Mouse (Mus musculus) CH12.LX (cell line): Measurements from ENCODE around the gene Lrrc4b. TPM values are rescaled to one million over a fixed set of nuclear protein-coding genes. Genes with fewer than 3 reads are reported as not detected.
A peak's percentile ranks its signal among the peaks of the same experiment; 100 is the strongest.

Source experiments
- DNase-seq: peaks from one replicate; pipeline ENCODE4 v3.0.0-alpha.2; 2013; ENCODE audit errors: extremely low read depth
- H3K27ac ChIP-seq: 2 replicates; pipeline ENCODE4 v1.5.1; 2012; ENCODE audit warnings: low read depth, mild to moderate bottlenecking, control low read depth, moderate library complexity; ENCODE audit not compliant: insufficient read depth
- H3K27me3 ChIP-seq: replicated peaks from 2 replicates; pipeline ENCODE3; 2012; ENCODE audit warnings: inconsistent platforms
- H3K36me3 ChIP-seq, 2 experiments: replicated peaks in 1 of 2; 2 replicates each; pipeline versions ENCODE3 to v1.6.1; 2012; ENCODE audit warnings: inconsistent platforms in 1 of 2, low read length in 1 of 2, mild to moderate bottlenecking in 1 of 2, mixed read lengths in 1 of 2, moderate library complexity in 1 of 2; ENCODE audit not compliant: control insufficient read depth in 1 of 2, insufficient read depth in 1 of 2
- H3K4me1 ChIP-seq, 2 experiments: 2 replicates each; pipeline ENCODE4 v1.6.1; 2012; ENCODE audit warnings: inconsistent platforms in 1 of 2, moderate library complexity in 1 of 2; ENCODE audit not compliant: insufficient read depth in 2 of 2, control insufficient read depth in 1 of 2
- H3K4me2 ChIP-seq: 2 replicates; pipeline ENCODE4 v1.6.1; 2012; ENCODE audit warnings: low read depth, mild to moderate bottlenecking, control low read depth; ENCODE audit not compliant: poor library complexity, insufficient read depth, severe bottlenecking
- H3K4me3 ChIP-seq, 3 experiments: fragments of 150-350 bp in 1 of 3; sonication (generic) in 1 of 3; replicated peaks in 1 of 3; 2 replicates each; pipeline versions ENCODE3 to v1.5.1; 2011 to 2012; ENCODE audit warnings: low read depth in 2 of 3, low read length in 2 of 3, mild to moderate bottlenecking in 2 of 3, moderate library complexity in 2 of 3, control low read depth in 1 of 3, improper control_type of control experiment in 1 of 3, inconsistent platforms in 1 of 3, mixed read lengths in 1 of 3; ENCODE audit not compliant: poor library complexity in 1 of 3
- H3K79me2 ChIP-seq: replicated peaks from 2 replicates; pipeline ENCODE4 v1.6.1; 2012; ENCODE audit warnings: mild to moderate bottlenecking, moderate library complexity; ENCODE audit not compliant: control insufficient read depth, poor library complexity, insufficient read depth, severe bottlenecking; ENCODE audit errors: extremely low read depth
- H3K9ac ChIP-seq: 2 replicates; pipeline ENCODE4 v1.6.1; 2012; ENCODE audit warnings: low read depth, mild to moderate bottlenecking, control low read depth, moderate library complexity; ENCODE audit not compliant: insufficient read depth
- H3K9me3 ChIP-seq: replicated peaks from 2 replicates; pipeline ENCODE3; 2012; ENCODE audit warnings: low read length, inconsistent platforms, mixed read lengths
- BHLHE40 ChIP-seq: IDR thresholded peaks from 2 replicates; pipeline ENCODE4 v1.6.1; 2011; ENCODE audit warnings: mild to moderate bottlenecking, low read depth, low read length, improper control_type of control experiment
- CHD1 ChIP-seq: IDR thresholded peaks from 2 replicates; pipeline ENCODE4 v1.6.1; 2012; ENCODE audit warnings: low read depth, low read length, improper control_type of control experiment, inconsistent platforms
- CHD2 ChIP-seq: IDR thresholded peaks from 2 replicates; pipeline ENCODE4 v1.6.1; 2011; ENCODE audit warnings: low read length, improper control_type of control experiment
- CTCF ChIP-seq, 2 experiments: IDR thresholded peaks in 1 of 2; conservative IDR thresholded peaks in 1 of 2; 2 replicates each; pipeline ENCODE4 v1.5.1; 2011 to 2012; ENCODE audit warnings: low read depth in 2 of 2, low read length in 2 of 2, improper control_type of control experiment in 1 of 2, inconsistent platforms in 1 of 2, mild to moderate bottlenecking in 1 of 2, moderate library complexity in 1 of 2
- E2F4 ChIP-seq: IDR thresholded peaks from 2 replicates; pipeline ENCODE4 v1.6.1; 2011; ENCODE audit warnings: low read depth, low read length, improper control_type of control experiment; ENCODE audit not compliant: insufficient replicate concordance
- ELF1 ChIP-seq: IDR thresholded peaks from 2 replicates; pipeline ENCODE4 v1.6.1; 2014; ENCODE audit warnings: low read depth, mild to moderate bottlenecking, inconsistent platforms, low read length, improper control_type of control experiment
- EP300 ChIP-seq: IDR thresholded peaks from 2 replicates; pipeline ENCODE4 v1.6.1; 2011; ENCODE audit warnings: low read length, improper control_type of control experiment
- ETS1 ChIP-seq: conservative IDR thresholded peaks from 2 replicates; pipeline ENCODE4 v1.6.1; 2012; ENCODE audit warnings: low read depth, mild to moderate bottlenecking, inconsistent platforms, low read length, improper control_type of control experiment, moderate library complexity
- GABPA ChIP-seq: IDR thresholded peaks from 2 replicates; pipeline ENCODE4 v1.6.1; 2012; ENCODE audit warnings: low read depth, low read length, improper control_type of control experiment, inconsistent platforms; ENCODE audit not compliant: insufficient replicate concordance
- HCFC1 ChIP-seq: IDR thresholded peaks from 2 replicates; pipeline ENCODE4 v1.6.1; 2012; ENCODE audit warnings: low read depth, mild to moderate bottlenecking, inconsistent platforms, low read length, improper control_type of control experiment
- IRF4 ChIP-seq: IDR thresholded peaks from 2 replicates; pipeline ENCODE4 v1.6.1; 2014; ENCODE audit warnings: low read depth, mild to moderate bottlenecking, inconsistent platforms, low read length, improper control_type of control experiment
- JUN ChIP-seq: IDR thresholded peaks from 2 replicates; pipeline ENCODE4 v1.6.1; 2011; ENCODE audit warnings: low read depth, mild to moderate bottlenecking, low read length, improper control_type of control experiment, moderate library complexity; ENCODE audit not compliant: insufficient read depth
- JUND ChIP-seq: conservative IDR thresholded peaks from 2 replicates; pipeline ENCODE4 v1.6.1; 2011; ENCODE audit warnings: low read depth, low read length, improper control_type of control experiment
- KAT2A ChIP-seq: IDR thresholded peaks from 2 replicates; pipeline ENCODE4 v1.6.1; 2012; ENCODE audit warnings: low read length, improper control_type of control experiment, inconsistent platforms; ENCODE audit not compliant: insufficient replicate concordance
- MAFK ChIP-seq: IDR thresholded peaks from 2 replicates; pipeline ENCODE4 v1.6.1; 2011; ENCODE audit warnings: low read length, improper control_type of control experiment; ENCODE audit not compliant: insufficient replicate concordance
- MAX ChIP-seq: IDR thresholded peaks from 2 replicates; pipeline ENCODE4 v1.6.1; 2011; ENCODE audit warnings: low read length, improper control_type of control experiment
- MAZ ChIP-seq: IDR thresholded peaks from 2 replicates; pipeline ENCODE4 v1.6.1; 2012; ENCODE audit warnings: low read depth, mild to moderate bottlenecking, inconsistent platforms, low read length, improper control_type of control experiment, moderate library complexity
- MEF2A ChIP-seq: IDR thresholded peaks from 2 replicates; pipeline ENCODE4 v1.6.1; 2014; ENCODE audit warnings: low read depth, mild to moderate bottlenecking, inconsistent platforms, low read length, improper control_type of control experiment, borderline replicate concordance
- MXI1 ChIP-seq: IDR thresholded peaks from 2 replicates; pipeline ENCODE4 v1.6.1; 2011; ENCODE audit warnings: mild to moderate bottlenecking, low read depth, low read length, improper control_type of control experiment
- MYC ChIP-seq: IDR thresholded peaks from 2 replicates; pipeline ENCODE4 v1.6.1; 2011; ENCODE audit warnings: low read depth, mild to moderate bottlenecking, improper control_type of control experiment, low read length
- NELFE ChIP-seq: IDR thresholded peaks from 2 replicates; pipeline ENCODE4 v1.6.1; 2011; ENCODE audit warnings: low read depth, low read length, improper control_type of control experiment
- NRF1 ChIP-seq: IDR thresholded peaks from 2 replicates; pipeline ENCODE4 v1.6.1; 2014; ENCODE audit warnings: low read depth, mild to moderate bottlenecking, inconsistent platforms, low read length, improper control_type of control experiment, moderate library complexity
- PAX5 ChIP-seq: IDR thresholded peaks from 2 replicates; pipeline ENCODE4 v1.6.1; 2012; ENCODE audit warnings: low read length, inconsistent platforms, mixed read lengths
- POLR2A ChIP-seq: IDR thresholded peaks from 2 replicates; pipeline ENCODE4 v1.6.1; 2011; ENCODE audit warnings: low read depth, mild to moderate bottlenecking, improper control_type of control experiment, low read length
- POLR2AphosphoS2 ChIP-seq: IDR thresholded peaks from 2 replicates; pipeline ENCODE4 v1.6.1; 2011; ENCODE audit warnings: low read depth, low read length, improper control_type of control experiment
- RAD21 ChIP-seq: IDR thresholded peaks from 2 replicates; pipeline ENCODE4 v1.6.1; 2011; ENCODE audit warnings: low read depth, mild to moderate bottlenecking, low read length, improper control_type of control experiment, moderate library complexity
- RCOR1 ChIP-seq: conservative IDR thresholded peaks from 2 replicates; pipeline ENCODE4 v1.6.1; 2012; ENCODE audit warnings: low read depth, mild to moderate bottlenecking, inconsistent platforms, low read length, improper control_type of control experiment
- SIN3A ChIP-seq: IDR thresholded peaks from 2 replicates; pipeline ENCODE4 v1.6.1; 2012; ENCODE audit warnings: low read length, improper control_type of control experiment, inconsistent platforms
- SMC3 ChIP-seq: IDR thresholded peaks from 2 replicates; pipeline ENCODE4 v1.6.1; 2011; ENCODE audit warnings: low read depth, low read length, improper control_type of control experiment
- TBP ChIP-seq: conservative IDR thresholded peaks from 2 replicates; pipeline ENCODE4 v1.6.1; 2011; ENCODE audit warnings: low read depth, low read length, improper control_type of control experiment
- TCF12 ChIP-seq: IDR thresholded peaks from 2 replicates; pipeline ENCODE4 v1.6.1; 2014; ENCODE audit warnings: low read depth, mild to moderate bottlenecking, inconsistent platforms, low read length, improper control_type of control experiment
- UBTF ChIP-seq: IDR thresholded peaks from 2 replicates; pipeline ENCODE4 v1.6.1; 2012; ENCODE audit warnings: low read depth, mild to moderate bottlenecking, inconsistent platforms, low read length, improper control_type of control experiment, moderate library complexity
- USF1 ChIP-seq: IDR thresholded peaks from 2 replicates; pipeline ENCODE4 v1.6.1; 2014; ENCODE audit warnings: low read depth, mild to moderate bottlenecking, inconsistent platforms, low read length, improper control_type of control experiment
- USF2 ChIP-seq: conservative IDR thresholded peaks from 2 replicates; pipeline ENCODE4 v1.6.1; 2011; ENCODE audit warnings: low read depth, low read length, improper control_type of control experiment
- ZC3H11A ChIP-seq: IDR thresholded peaks from 2 replicates; pipeline ENCODE4 v1.6.1; 2012; ENCODE audit warnings: low read depth, mild to moderate bottlenecking, inconsistent platforms, low read length, improper control_type of control experiment
- ZKSCAN1 ChIP-seq: IDR thresholded peaks from 2 replicates; pipeline ENCODE4 v1.6.1; 2012; ENCODE audit warnings: low read depth, inconsistent platforms, low read length, improper control_type of control experiment, borderline replicate concordance
- ZMIZ1 ChIP-seq: IDR thresholded peaks from 2 replicates; pipeline ENCODE4 v1.6.1; 2012; ENCODE audit warnings: low read depth, mild to moderate bottlenecking, inconsistent platforms, low read length, improper control_type of control experiment
- ZNF384 ChIP-seq: IDR thresholded peaks from 2 replicates; pipeline ENCODE4 v1.6.1; 2012; ENCODE audit warnings: low read depth, low read length, improper control_type of control experiment, inconsistent platforms
- dilution Hi-C: fragments of 300-500 bp; cut with MboI; formaldehyde crosslinking; loops from 2 replicates; pipeline ENCODE4 v1.14.3; 2020; ENCODE audit warnings: low sequenced_read_pairs; ENCODE audit not compliant: extremely low pct_unique_long_range_greater_than_20kb, extremely low pct_ligation_motif_present
- in situ Hi-C: fragments of 300-500 bp; cut with MboI; formaldehyde crosslinking; loops from 3 replicates; pipeline ENCODE4 v1.14.3; 2019; ENCODE audit warnings: low sequenced_read_pairs, low pct_ligation_motif_present, low pct_unique_long_range_greater_than_20kb, mixed read lengths
- polyA plus RNA-seq: library from polyadenylated mRNA; unstranded; fragments of >175 nt; gene quantifications from 2 replicates; pipeline ENCODE4 v1.2.1, GENCODE M21; 2012; ENCODE audit warnings: low read depth; ENCODE audit not compliant: insufficient read length
- total RNA-seq, 2 experiments: library from RNA; depleted of rRNA; stranded (reverse); fragments of 300-350 nt in 1 of 2; fragments of >200 nt in 1 of 2; gene quantifications; 2 replicates each; pipeline ENCODE4 v1.2.3; 2012 to 2014

Gene Lrrc4b
- total and polyA plus RNA-seq, 3 experiments = 0.04 TPM; not detected in 2

GRCm38 (mm10) chr7:44467811-44468411 is 39.1 kb downstream of the Lrrc4b start, which contains the start of gene Josd2:
TSS of gene Josd2 (plus strand) at chr7:44467980.
- in situ Hi-C loops (no loop called here), dilution Hi-C loops (no loop called here)
- peaks cover 4 to 27% of the 10 kb centered on the region in 2 experiments for H3K36me3 ChIP-seq
- peak within 1 kb of the TSS; percentile 80 for H3K9ac ChIP-seq
- TF ChIP-seq IRF4 = peak; percentile 41; the same call in 1 of the 2 replicates
- peak; percentile 94 for TF ChIP-seq ZMIZ1
- TF ChIP-seq MAFK = no peak
- peak; percentile 77 for TF ChIP-seq TBP
- TF ChIP-seq JUN = no peak
- no peak for TF ChIP-seq RCOR1
- TF ChIP-seq TCF12 = peak; percentile 78; the same call in 1 of the 2 replicates
- peak; percentile 91 for TF ChIP-seq SIN3A
- peak; percentile 72; the same call in 1 of the 2 replicates for TF ChIP-seq MAX
- TF ChIP-seq E2F4 = no peak
- peak; percentile 99 for TF ChIP-seq ELF1
- peak; percentile 100 for TF ChIP-seq CHD2
- no peak for TF ChIP-seq EP300
- peak; percentile 80; the same call in 1 of the 2 replicates for TF ChIP-seq POLR2AphosphoS2
- no peak for TF ChIP-seq ZC3H11A
- peak; percentile 66; the same call in 1 of the 2 replicates for TF ChIP-seq MEF2A
- TF ChIP-seq ZNF384 = no peak
- no peak for TF ChIP-seq ETS1
- TF ChIP-seq USF1 = no peak
- no peak for TF ChIP-seq RAD21
- TF ChIP-seq UBTF = no peak
- TF ChIP-seq BHLHE40 = 0 out of 2 replicates have a peak, but pooled peaks have one; percentile 28
- TF ChIP-seq MAZ = peak; percentile 94
- no peak for TF ChIP-seq CTCF (conservative IDR thresholded peaks at IDR 0.05 in 1 of 2, IDR thresholded peaks at IDR 0.05 in 1 of 2; ENCODE audit: low read depth in 2 of 2, low read length in 2 of 2)
- TF ChIP-seq GABPA = peak; percentile 99
- no peak for TF ChIP-seq CHD1
- peak; percentile 98 for TF ChIP-seq HCFC1
- TF ChIP-seq USF2 = no peak
- TF ChIP-seq PAX5 = no peak
- TF ChIP-seq JUND = no peak
- peak; percentile 93 for TF ChIP-seq POLR2A
- TF ChIP-seq MYC = peak; percentile 77; the same call in 1 of the 2 replicates
- peak; percentile 91 for TF ChIP-seq NELFE
- no peak for TF ChIP-seq SMC3
- TF ChIP-seq NRF1 = peak; percentile 65
- peak; percentile 86 for TF ChIP-seq MXI1
- TF ChIP-seq KAT2A = peak; percentile 98; the same call in 1 of the 2 replicates
- no peak for TF ChIP-seq ZKSCAN1
- TF ChIP-seq, all 38 proteins: peak for 20
- Histone ChIP-seq H3K9me3 (no peaks in the 10 kb centered on the region), H3K4me1 (peaks cover 8 to 25% of the 10 kb centered on the region in 2 experiments), H3K4me3 (peak within 1 kb of the TSS; percentile 68 to 87 (median 85)), H3K79me2 (no peaks in the 10 kb centered on the region), H3K27ac (no peak within 1 kb of the TSS), H3K4me2 (peak within 1 kb of the TSS; percentile 69), H3K27me3 (peaks cover 32% of the 10 kb centered on the region)
- DNase-seq = peak; percentile 99
